Mouse (Mus musculus): ENCODE data around the gene Dera. TPM values are rescaled to one million over a fixed set of nuclear protein-coding genes. Genes with fewer than 3 reads are reported as not detected.
A peak's percentile ranks its signal among the peaks of the same experiment; 100 is the strongest.

The Dera gene
- polyA plus RNA-seq, 1 experiment from 2014 or later = 47.7 TPM

- ATAC-seq (ENCODE audit: extremely low read depth, insufficient number of reproducible peaks, low FRiP score, low TSS enrichment) = peak; percentile 98
- under 1% methylated on average over 81 of the region's 86 CpGs for WGBS
These were observed 19.3 kb upstream of the Dera start, which contains the start of gene Strap for GRCm38 (mm10) chr6:137734846-137735609. Strap (plus strand) TSS chr6:137735078.

GRCm38 (mm10) chr6:137735671-137736238 is 18.6 kb upstream of the Dera start:
- Histone ChIP-seq H3K4me2 (peak overlapping the region; percentile 95), H3K4me3 (peak overlapping the region; percentile 92), H3K27ac (replicated peaks) (peak overlapping the region; percentile 80), H3K4me1 (peaks cover 19% of the 10 kb centered on the region), H3K9me3 (no peaks in the 10 kb centered on the region), H3K27me3 (replicated peaks) (peaks cover 11% of the 10 kb centered on the region; the same call in 1 of the 2 replicates), H3K36me3 (peaks cover 38% of the 10 kb centered on the region), H3K9ac (peak overlapping the region; percentile 95)
- WGBS = 6% methylated on average over 17 of the region's 17 CpGs
- no peak for ATAC-seq (ENCODE audit: extremely low read depth, insufficient number of reproducible peaks, low FRiP score, low TSS enrichment)

More at GRCm38 (mm10) chr6:137734846-137735609, 19.3 kb upstream of the Dera start, which contains the start of gene Strap:
- Histone ChIP-seq H3K4me2 (peak within 1 kb of the TSS; percentile 95), H3K27ac (replicated peaks) (peak within 1 kb of the TSS; percentile 80), H3K9me3 (no peaks in the 10 kb centered on the region), H3K36me3 (peaks cover 31% of the 10 kb centered on the region), H3K27me3 (replicated peaks) (peaks cover 11% of the 10 kb centered on the region; the same call in 1 of the 2 replicates), H3K9ac (peak within 1 kb of the TSS; percentile 95), H3K4me1 (peaks cover 19% of the 10 kb centered on the region), H3K4me3 (peak within 1 kb of the TSS; percentile 92)

DNA sequence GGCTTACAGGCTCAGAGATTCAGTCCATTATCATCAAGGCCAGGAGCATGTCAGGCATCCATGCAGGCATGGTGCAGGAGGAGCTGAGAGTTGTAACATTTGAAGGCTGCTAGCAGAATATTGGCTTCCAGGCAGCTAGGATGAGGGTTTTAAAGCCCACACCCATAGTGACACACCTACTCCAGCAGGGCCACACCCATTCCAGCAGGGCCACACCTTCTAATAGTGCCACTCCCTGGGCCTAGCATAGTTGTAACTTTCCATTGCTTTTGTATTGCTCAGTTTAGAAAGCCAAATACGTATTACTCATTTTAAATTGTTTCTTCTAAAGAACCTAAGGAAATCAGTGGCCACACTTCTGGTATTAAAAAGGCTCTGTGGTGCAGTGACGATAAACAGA is 13.4 kb upstream of the Dera start:
- H3K27me3 ChIP-seq (replicated peaks) = no peaks in the 10 kb centered on the region
- H3K27ac ChIP-seq (replicated peaks) = no peak overlapping the region
- no peak overlapping the region for H3K4me2 ChIP-seq
- 91% methylated on average over 2 of the region's 2 CpGs for WGBS
- no peak overlapping the region for H3K4me3 ChIP-seq
- peaks cover 10% of the 10 kb centered on the region for H3K4me1 ChIP-seq
- H3K36me3 ChIP-seq = peaks cover 88% of the 10 kb centered on the region
- no peaks in the 10 kb centered on the region for H3K9me3 ChIP-seq
- no peak for ATAC-seq (ENCODE audit: extremely low read depth, insufficient number of reproducible peaks, low FRiP score, low TSS enrichment)
- H3K9ac ChIP-seq = no peak overlapping the region

DNA sequence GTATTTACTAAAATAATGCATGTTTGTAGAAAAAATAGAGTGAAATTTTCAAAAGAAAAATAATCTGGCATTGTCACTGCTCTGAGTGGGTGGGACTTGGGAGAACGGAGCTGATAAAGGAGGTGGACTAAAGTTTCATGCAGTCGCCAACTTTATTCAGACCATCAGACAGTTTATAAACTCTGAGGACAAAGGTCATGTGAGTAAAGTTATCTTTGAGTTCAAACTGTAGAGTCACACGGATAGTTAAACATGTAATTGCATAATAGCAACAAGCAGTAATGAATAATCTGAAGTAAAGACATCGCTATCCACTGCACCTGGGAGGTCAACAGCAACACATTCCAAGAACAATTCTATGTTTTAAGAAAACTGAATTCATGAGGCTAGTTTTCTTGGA is 9.6 kb upstream of the Dera start:
- 86% methylated on average over 4 of the region's 4 CpGs for WGBS
- no peak for ATAC-seq (ENCODE audit: extremely low read depth, insufficient number of reproducible peaks, low FRiP score, low TSS enrichment)

GRCm38 (mm10) chr6:137747174-137747928 is 7.0 kb upstream of the Dera start:
- no peak overlapping the region for H3K27ac ChIP-seq (replicated peaks)
- H3K4me2 ChIP-seq = no peak overlapping the region
- no peak overlapping the region for H3K9ac ChIP-seq
- peaks cover 88% of the 10 kb centered on the region for H3K36me3 ChIP-seq
- no peaks in the 10 kb centered on the region for H3K9me3 ChIP-seq
- WGBS = 71% methylated on average over 5 of the region's 5 CpGs
- no peak overlapping the region for H3K4me3 ChIP-seq
- H3K4me1 ChIP-seq = no peaks in the 10 kb centered on the region
- ATAC-seq (ENCODE audit: extremely low read depth, insufficient number of reproducible peaks, low FRiP score, low TSS enrichment) = no peak
- H3K27me3 ChIP-seq (replicated peaks) = no peaks in the 10 kb centered on the region

More for the DNA sequence above, 9.6 kb upstream of the Dera start:
- H3K27me3 ChIP-seq (replicated peaks) = no peaks in the 10 kb centered on the region
- H3K27ac ChIP-seq (replicated peaks) = no peak overlapping the region
- no peak overlapping the region for H3K4me2 ChIP-seq
- no peaks in the 10 kb centered on the region for H3K9me3 ChIP-seq
- no peak overlapping the region for H3K9ac ChIP-seq
- H3K36me3 ChIP-seq = peaks cover 94% of the 10 kb centered on the region
- H3K4me3 ChIP-seq = no peak overlapping the region
- H3K4me1 ChIP-seq = no peaks in the 10 kb centered on the region

- Histone ChIP-seq H3K9me3 (no peaks in the 10 kb centered on the region), H3K36me3 (peaks cover 55% of the 10 kb centered on the region), H3K9ac (no peak overlapping the region), H3K4me2 (no peak overlapping the region), H3K27me3 (replicated peaks) (no peaks in the 10 kb centered on the region), H3K4me3 (no peak overlapping the region), H3K4me1 (peaks cover 10% of the 10 kb centered on the region), H3K27ac (replicated peaks) (no peak overlapping the region)
- 89% methylated on average over 10 of the region's 10 CpGs for WGBS
- ATAC-seq (ENCODE audit: extremely low read depth, insufficient number of reproducible peaks, low FRiP score, low TSS enrichment) = no peak
These were observed 2.6 kb upstream of the Dera start for GRCm38 (mm10) chr6:137751551-137752274.

DNA sequence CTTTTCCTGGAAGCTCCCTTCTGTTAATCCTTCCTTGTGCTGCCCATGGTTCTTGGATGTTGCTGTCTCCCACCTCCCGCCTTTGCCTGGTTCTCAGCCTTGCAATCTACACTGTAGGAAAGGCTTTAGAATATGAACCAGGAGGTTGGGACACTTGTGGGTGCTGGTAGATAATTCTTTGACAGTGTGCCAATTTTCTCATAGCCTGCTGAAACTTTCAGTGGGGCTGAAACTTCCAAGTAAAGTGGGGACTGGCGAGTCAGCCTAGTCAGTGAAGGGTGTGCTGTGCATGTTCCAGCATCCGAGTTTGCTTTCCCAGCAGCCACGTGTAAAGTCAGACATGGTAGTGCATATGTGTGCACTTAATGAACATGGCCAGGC is 2.1 kb upstream of the Dera start:
- H3K27ac ChIP-seq (replicated peaks) = no peak overlapping the region
- H3K27me3 ChIP-seq (replicated peaks) = no peaks in the 10 kb centered on the region
- ATAC-seq (ENCODE audit: extremely low read depth, insufficient number of reproducible peaks, low FRiP score, low TSS enrichment) = no peak
- no peak overlapping the region for H3K4me3 ChIP-seq
- peaks cover 10% of the 10 kb centered on the region for H3K4me1 ChIP-seq
- peaks cover 49% of the 10 kb centered on the region for H3K36me3 ChIP-seq
- WGBS = 71% methylated on average over 4 of the region's 4 CpGs
- no peak overlapping the region for H3K4me2 ChIP-seq
- H3K9ac ChIP-seq = no peak overlapping the region
- no peaks in the 10 kb centered on the region for H3K9me3 ChIP-seq

GRCm38 (mm10) chr6:137754857-137755232 is 499 bp downstream of the Dera start:
- H3K4me3 ChIP-seq = peak overlapping the region; percentile 87
- no peaks in the 10 kb centered on the region for H3K9me3 ChIP-seq
- peaks cover 25% of the 10 kb centered on the region for H3K36me3 ChIP-seq
- H3K9ac ChIP-seq = peak overlapping the region; percentile 88
- no peak for ATAC-seq (ENCODE audit: extremely low read depth, insufficient number of reproducible peaks, low FRiP score, low TSS enrichment)
- peak overlapping the region; percentile 78 for H3K4me2 ChIP-seq
- WGBS = 5% methylated on average over 8 of the region's 8 CpGs
- peak overlapping the region; percentile 69 for H3K27ac ChIP-seq (replicated peaks)
- H3K27me3 ChIP-seq (replicated peaks) = no peaks in the 10 kb centered on the region
- peaks cover 23% of the 10 kb centered on the region for H3K4me1 ChIP-seq

DNA sequence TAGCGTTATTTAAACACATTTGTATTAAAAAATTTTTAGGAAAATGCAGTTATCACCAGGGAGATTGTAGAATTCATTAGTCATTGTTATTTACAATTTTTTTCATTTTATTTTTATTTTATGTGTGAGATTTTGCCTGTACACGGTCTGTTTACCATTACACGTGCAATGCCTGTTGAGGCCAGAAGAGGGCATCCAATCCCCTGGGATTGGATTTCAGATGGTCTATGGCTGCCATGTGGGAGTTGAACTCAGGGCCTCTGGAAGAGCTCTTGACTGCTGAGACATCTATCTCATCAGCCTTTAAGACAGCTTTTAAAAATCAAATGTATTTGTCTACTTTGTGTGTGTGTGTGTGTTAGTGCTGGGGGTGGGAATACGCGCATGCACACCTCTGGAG is 2.0 kb downstream of the Dera start:
- Histone ChIP-seq H3K4me3 (no peak overlapping the region), H3K9me3 (no peaks in the 10 kb centered on the region), H3K27ac (replicated peaks) (no peak overlapping the region), H3K4me2 (no peak overlapping the region), H3K27me3 (replicated peaks) (no peaks in the 10 kb centered on the region), H3K4me1 (peaks cover 25% of the 10 kb centered on the region), H3K9ac (no peak overlapping the region), H3K36me3 (peaks cover 15% of the 10 kb centered on the region)
- 65% methylated on average over 5 of the region's 5 CpGs for WGBS
- no peak for ATAC-seq (ENCODE audit: extremely low read depth, insufficient number of reproducible peaks, low FRiP score, low TSS enrichment)

- Histone ChIP-seq H3K36me3 (0 out of 2 replicates have a peak, but pooled peaks cover 2% of the 10 kb centered on the region), H3K27me3 (replicated peaks) (no peaks in the 10 kb centered on the region), H3K4me1 (peaks cover 29% of the 10 kb centered on the region), H3K9me3 (no peaks in the 10 kb centered on the region), H3K9ac (no peak overlapping the region), H3K27ac (replicated peaks) (no peak overlapping the region), H3K4me2 (no peak overlapping the region), H3K4me3 (no peak overlapping the region)
- 91% methylated on average over 1 of the region's 1 CpGs for WGBS
- no peak for ATAC-seq (ENCODE audit: extremely low read depth, insufficient number of reproducible peaks, low FRiP score, low TSS enrichment)
These were observed 3.5 kb downstream of the Dera start for GRCm38 (mm10) chr6:137757891-137758290.

GRCm38 (mm10) chr6:137759681-137760080 is 5.3 kb downstream of the Dera start:
- Histone ChIP-seq H3K36me3 (no peaks in the 10 kb centered on the region), H3K9ac (no peak overlapping the region), H3K4me1 (peaks cover 31% of the 10 kb centered on the region), H3K27me3 (replicated peaks) (no peaks in the 10 kb centered on the region), H3K4me2 (peak overlapping the region; percentile 20; the same call in 1 of the 2 replicates), H3K4me3 (no peak overlapping the region), H3K27ac (replicated peaks) (peak overlapping the region; percentile 40; the same call in 1 of the 2 replicates), H3K9me3 (no peaks in the 10 kb centered on the region)
- 34% methylated on average over 8 of the region's 8 CpGs for WGBS
- no peak; the same call in 1 of the 2 replicates for ATAC-seq (ENCODE audit: extremely low read depth, insufficient number of reproducible peaks, low FRiP score, low TSS enrichment)
